Mouse (Mus musculus) effector memory CD4-positive, alpha-beta T cell, adult 5 months (primary cell): Measurements from ENCODE around the gene Abcf2. TPM values are rescaled to one million over a fixed set of nuclear protein-coding genes. Genes with fewer than 3 reads are reported as not detected.

Experiments used
- polyA plus RNA-seq: library from polyadenylated mRNA; unstranded; fragments of 100-300 nt; shearing (Covaris generic); gene quantifications from one replicate; pipeline ENCODE4 v1.2.1, GENCODE M21; 2017

Abcf2 gene
- polyA plus RNA-seq, result 68.3 TPM

GRCm38 (mm10) chr5:24577183-24577929, at the start of gene Abcf2:
TSS of gene Abcf2 (minus strand) at chr5:24577467.

GRCm38 (mm10) chr5:24623986-24624821, 46.9 kb upstream of the Abcf2 start, which contains the start of gene Smarcd3:
TSS of gene Smarcd3 (minus strand) at chr5:24624411.

DNA sequence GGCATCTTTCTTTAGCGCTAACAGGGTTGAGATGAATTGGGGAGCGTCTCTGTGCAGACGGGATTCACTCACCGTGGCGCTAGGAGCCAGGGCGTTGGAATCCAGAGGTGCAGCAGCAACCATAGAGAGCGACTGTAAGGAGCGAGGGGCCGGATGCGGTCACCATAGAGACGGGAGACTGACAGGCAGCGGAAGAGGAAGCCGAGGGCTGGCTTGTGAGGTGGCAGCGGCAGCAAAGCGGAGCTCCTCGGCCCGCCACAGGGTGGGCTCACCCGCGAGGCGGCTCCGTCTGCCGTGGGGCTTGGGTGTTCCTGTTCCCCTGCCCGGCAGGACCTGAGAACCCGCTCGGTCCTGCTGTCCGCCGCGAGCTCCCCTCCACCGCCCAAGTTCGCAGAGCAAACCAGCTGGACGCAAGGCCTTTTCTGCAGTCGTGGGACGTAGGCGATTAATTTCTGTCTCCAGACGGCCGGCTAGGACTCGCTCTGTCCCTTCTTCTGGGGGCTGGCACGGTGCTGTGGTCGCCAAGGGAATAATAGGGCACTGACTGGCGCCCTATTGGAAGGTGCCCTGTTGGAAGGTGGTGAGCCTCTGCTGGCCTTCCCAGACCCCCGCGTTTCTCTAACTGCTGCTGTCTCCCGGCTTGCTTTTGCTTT, 9.4 kb upstream of the Abcf2 start, which contains the start of gene Chpf2:
Chpf2 (plus strand) TSS at position 195 of the 653 bp plus-strand sequence.

GRCm38 (mm10) chr5:24556709-24557108, 20.6 kb downstream of the Abcf2 start, which contains the start of gene 4931409K22Rik:
TSS of gene 4931409K22Rik (minus strand) at chr5:24556809.

DNA sequence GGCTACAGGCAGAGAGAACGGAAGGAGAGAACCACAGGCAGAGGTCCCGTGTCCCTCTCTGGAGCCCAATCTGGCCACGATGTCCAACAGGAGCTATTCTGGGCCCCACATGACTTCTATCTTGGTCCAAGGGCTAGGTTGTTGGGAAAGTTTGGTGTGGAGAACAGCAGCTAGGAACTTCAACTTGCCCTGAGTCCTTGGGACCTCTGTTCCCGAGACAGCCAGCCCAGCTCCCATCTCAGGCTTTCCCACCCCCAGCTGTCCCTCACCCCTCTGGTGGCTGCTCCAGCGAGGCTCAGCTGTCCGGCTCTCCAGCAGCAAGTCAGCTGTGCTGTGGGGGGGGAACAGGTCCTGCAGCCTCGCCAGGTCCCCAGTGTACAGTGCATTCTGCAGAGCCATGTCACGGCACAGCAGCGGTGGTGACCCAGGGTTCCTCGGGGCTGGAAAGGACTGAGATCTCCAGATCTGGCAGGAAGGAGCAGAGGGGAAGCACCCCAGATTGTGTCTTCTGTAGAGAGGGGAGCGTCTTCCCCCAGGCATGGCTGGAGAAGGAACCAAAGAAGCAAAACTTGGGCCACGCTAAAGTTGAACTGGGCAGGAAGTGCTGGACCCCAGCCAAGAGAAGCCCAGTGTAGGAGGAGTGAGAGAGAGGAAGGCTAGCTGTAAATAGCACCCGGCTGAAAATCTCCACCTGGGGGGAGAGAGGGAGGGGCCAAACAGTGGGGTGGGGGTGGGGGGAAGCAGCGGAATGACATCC, 36.7 kb downstream of the Abcf2 start, which contains the start of gene Asb10:
Asb10 (minus strand) TSS at position 592 of the 757 bp plus-strand sequence.

DNA sequence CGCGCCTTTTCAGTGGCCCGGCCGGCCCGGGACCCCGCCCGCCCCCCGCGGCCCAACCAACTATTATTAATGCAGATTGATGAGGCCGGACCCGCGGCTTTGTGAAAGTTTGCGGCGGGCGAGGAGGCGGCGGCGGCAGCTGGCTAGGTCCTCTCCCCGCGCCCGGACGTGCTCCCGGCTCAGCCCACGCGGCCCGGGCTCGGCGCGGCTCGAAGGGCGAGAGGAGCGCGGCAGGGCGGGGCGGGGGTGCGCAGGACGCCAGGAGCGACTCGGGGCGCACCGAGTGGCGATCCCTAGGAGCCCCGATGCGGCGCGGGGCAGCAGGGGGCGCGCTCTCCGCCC, 50.4 kb downstream of the Abcf2 start, which contains the start of gene Gbx1:
Gbx1 (minus strand) TSS at position 314 of the 342 bp plus-strand sequence.

Other genes starting within 250 kb of the Abcf2 start
- 1.1 TPM for gene Kcnh2, start 225.9 kb downstream of the Abcf2 start, polyA plus RNA-seq
- not detected for gene Nos3, start 212.7 kb downstream of the Abcf2 start, polyA plus RNA-seq
- gene Atg9b, start 185.3 kb downstream of the Abcf2 start, polyA plus RNA-seq, result 0.21 TPM
- gene Abcb8, start 183.8 kb downstream of the Abcf2 start, polyA plus RNA-seq, result 12.3 TPM
- not detected for gene Asic3, start 164.1 kb downstream of the Abcf2 start, polyA plus RNA-seq
- 63.6 TPM for gene Cdk5, start 153.9 kb downstream of the Abcf2 start, polyA plus RNA-seq
- 25.1 TPM for gene Slc4a2, start 153.6 kb downstream of the Abcf2 start, polyA plus RNA-seq
- 95.0 TPM for gene Fastk, start 132.2 kb downstream of the Abcf2 start, polyA plus RNA-seq
- gene Tmub1, start 129.6 kb downstream of the Abcf2 start, polyA plus RNA-seq, result 46.2 TPM
- gene Agap3, start 125.3 kb downstream of the Abcf2 start, polyA plus RNA-seq, result 83.2 TPM
- gene Gbx1, start 50.3 kb downstream of the Abcf2 start, polyA plus RNA-seq, result not detected
- gene Asb10, start 36.5 kb downstream of the Abcf2 start, polyA plus RNA-seq, result not detected
- not detected for gene 4931409K22Rik, start 20.7 kb downstream of the Abcf2 start, polyA plus RNA-seq
- gene Chpf2, start 9.3 kb upstream of the Abcf2 start, polyA plus RNA-seq, result 28.0 TPM
- 0.70 TPM for gene Smarcd3, start 46.9 kb upstream of the Abcf2 start, polyA plus RNA-seq
- 97.1 TPM for gene Nub1, start 108.1 kb upstream of the Abcf2 start, polyA plus RNA-seq
- gene Wdr86, start 153.3 kb upstream of the Abcf2 start, polyA plus RNA-seq, result not detected
- not detected for gene Crygn, start 180.5 kb upstream of the Abcf2 start, polyA plus RNA-seq